Mouse (Mus musculus) myocyte (in vitro differentiated cells): Measurements from ENCODE around the gene Tlr7. TPM values are rescaled to one million over a fixed set of nuclear protein-coding genes. Genes with fewer than 3 reads are reported as not detected.

Experiments
- H3K27me3 ChIP-seq: one replicate; pipeline ENCODE4 v1.6.1; 2011; ENCODE audit not compliant: control insufficient read depth, insufficient read depth, insufficient read length
- H3K36me3 ChIP-seq: one replicate; pipeline ENCODE4 v1.6.1; 2011; ENCODE audit not compliant: control insufficient read depth, insufficient read depth
- H3K4me2 ChIP-seq: one replicate; pipeline ENCODE4 v1.6.1; 2011; ENCODE audit warnings: low read depth, control low read depth
- H3K4me3 ChIP-seq: one replicate; pipeline ENCODE4 v1.5.1; 2011; ENCODE audit warnings: mild to moderate bottlenecking, control low read depth, moderate library complexity
- H3K79me2 ChIP-seq: one replicate; pipeline ENCODE4 v1.6.1; 2011; ENCODE audit not compliant: control insufficient read depth, insufficient read depth
- H3ac ChIP-seq: one replicate; pipeline ENCODE4 v1.6.1; 2011; ENCODE audit not compliant: control insufficient read depth, insufficient read length
- CEBPB ChIP-seq: IDR thresholded peaks from 2 replicates; pipeline ENCODE4 v1.6.1; 2011; ENCODE audit warnings: mild to moderate bottlenecking, moderate library complexity; ENCODE audit not compliant: poor library complexity, insufficient read depth, severe bottlenecking
- E2F4 ChIP-seq: IDR thresholded peaks from one replicate; pipeline ENCODE4 v1.6.1; 2011; ENCODE audit warnings: mild to moderate bottlenecking, control low read depth, moderate library complexity; ENCODE audit not compliant: insufficient read depth
- MAX ChIP-seq: IDR thresholded peaks from one replicate; pipeline ENCODE4 v1.6.1; 2011; ENCODE audit warnings: low read depth, mild to moderate bottlenecking, control low read depth
- MYOD1 ChIP-seq, 3 experiments: IDR thresholded peaks; one replicate each; pipeline ENCODE4 v1.6.1; 2011; ENCODE audit warnings: control low read depth in 2 of 3, low read depth in 2 of 3, mild to moderate bottlenecking in 2 of 3, moderate library complexity in 1 of 3; ENCODE audit not compliant: insufficient read length in 2 of 3, control insufficient read depth in 1 of 3
- MYOG ChIP-seq, 3 experiments: IDR thresholded peaks; one replicate each; pipeline ENCODE4 v1.6.1; 2011; ENCODE audit warnings: control low read depth in 2 of 3, low read depth in 2 of 3, mild to moderate bottlenecking in 2 of 3; ENCODE audit not compliant: insufficient read length in 2 of 3, control insufficient read depth in 1 of 3, insufficient read depth in 1 of 3
- POLR2A ChIP-seq: IDR thresholded peaks from one replicate; pipeline ENCODE4 v1.6.1; 2011; ENCODE audit warnings: low read depth, mild to moderate bottlenecking, control low read depth, moderate library complexity; ENCODE audit not compliant: insufficient read length
- POLR2AphosphoS2 ChIP-seq: IDR thresholded peaks from one replicate; pipeline ENCODE4 v1.6.1; 2011; ENCODE audit warnings: low read depth, control low read depth; ENCODE audit not compliant: insufficient read length
- REST ChIP-seq: IDR thresholded peaks from one replicate; pipeline ENCODE4 v1.6.1; 2011; ENCODE audit warnings: mild to moderate bottlenecking, control low read depth, moderate library complexity; ENCODE audit not compliant: insufficient read depth, insufficient read length
- SRF ChIP-seq: IDR thresholded peaks from one replicate; pipeline ENCODE4 v1.6.1; 2011; ENCODE audit warnings: low read depth; ENCODE audit not compliant: control insufficient read depth, insufficient read length
- TCF12 ChIP-seq: IDR thresholded peaks from one replicate; pipeline ENCODE4 v1.6.1; 2011; ENCODE audit warnings: mild to moderate bottlenecking, control low read depth; ENCODE audit not compliant: poor library complexity, insufficient read depth, severe bottlenecking
- TCF3 ChIP-seq: IDR thresholded peaks from one replicate; pipeline ENCODE4 v1.6.1; 2011; ENCODE audit warnings: low read depth, control low read depth; ENCODE audit not compliant: insufficient read length
- USF1 ChIP-seq: IDR thresholded peaks from one replicate; pipeline ENCODE4 v1.6.1; 2011; ENCODE audit warnings: low read depth, mild to moderate bottlenecking, control low read depth, moderate library complexity
- polyA plus RNA-seq: library from polyadenylated mRNA; unstranded; fragments of >200 nt; fragmentation: generic; extraction: Trizol; gene quantifications from one replicate; pipeline ENCODE4 v1.2.1, GENCODE M21; 2012; ENCODE audit warnings: missing spikeins

The Tlr7 gene
- polyA plus RNA-seq, 1 experiment: not detected

- Histone ChIP-seq H3K79me2 (no peaks in the 10 kb centered on the region), H3K4me3 (no peak overlapping the region), H3K4me2 (no peak overlapping the region), H3ac (no peak overlapping the region), H3K27me3 (no peaks in the 10 kb centered on the region), H3K36me3 (no peaks in the 10 kb centered on the region)
- TF ChIP-seq POLR2AphosphoS2: no peak
- TF ChIP-seq USF1: no peak
- no peak for TF ChIP-seq E2F4
- TF ChIP-seq SRF: no peak
- no peak for TF ChIP-seq POLR2A
These were observed 7.6 kb upstream of the Tlr7 start for GRCm38 (mm10) chrX:167337990-167338389.

GRCm38 (mm10) chrX:167334571-167334970 is 4.2 kb upstream of the Tlr7 start:
- H3K4me2 ChIP-seq: no peak overlapping the region
- H3K79me2 ChIP-seq: no peaks in the 10 kb centered on the region
- H3ac ChIP-seq: no peak overlapping the region
- H3K36me3 ChIP-seq: no peaks in the 10 kb centered on the region
- no peaks in the 10 kb centered on the region for H3K27me3 ChIP-seq
- TF ChIP-seq MYOG (IDR thresholded peaks at IDR 0.05; ENCODE audit: control insufficient read depth in 1 of 3, insufficient read depth in 1 of 3, insufficient read length in 2 of 3, low read depth in 2 of 3) (no peak), SRF (no peak), TCF12 (no peak), MYOD1 (IDR thresholded peaks at IDR 0.05; ENCODE audit: control insufficient read depth in 1 of 3, insufficient read length in 2 of 3, low read depth in 2 of 3) (no peak), REST (no peak), MAX (no peak), POLR2AphosphoS2 (no peak)
- H3K4me3 ChIP-seq: no peak overlapping the region

GRCm38 (mm10) chrX:167332607-167333006 is 2.2 kb upstream of the Tlr7 start:
- TF ChIP-seq MAX: no peak
- no peak for TF ChIP-seq TCF12
- no peak for TF ChIP-seq MYOD1 (IDR thresholded peaks at IDR 0.05; ENCODE audit: control insufficient read depth in 1 of 3, insufficient read length in 2 of 3, low read depth in 2 of 3)
- no peak for TF ChIP-seq USF1
- no peak for TF ChIP-seq E2F4
- no peaks in the 10 kb centered on the region for H3K79me2 ChIP-seq
- no peaks in the 10 kb centered on the region for H3K36me3 ChIP-seq
- no peak overlapping the region for H3K4me3 ChIP-seq
- no peaks in the 10 kb centered on the region for H3K27me3 ChIP-seq
- H3ac ChIP-seq: no peak overlapping the region
- no peak overlapping the region for H3K4me2 ChIP-seq

GRCm38 (mm10) chrX:167330993-167331392 is 635 bp upstream of the Tlr7 start:
- no peaks in the 10 kb centered on the region for H3K36me3 ChIP-seq
- H3K4me3 ChIP-seq: no peak overlapping the region
- no peak overlapping the region for H3K4me2 ChIP-seq
- no peaks in the 10 kb centered on the region for H3K27me3 ChIP-seq
- H3ac ChIP-seq: no peak overlapping the region
- H3K79me2 ChIP-seq: no peaks in the 10 kb centered on the region
- no peak for TF ChIP-seq MAX
- TF ChIP-seq E2F4: no peak
- TF ChIP-seq POLR2A: no peak
- no peak for TF ChIP-seq TCF3
- no peak for TF ChIP-seq TCF12
- TF ChIP-seq CEBPB: no peak
- TF ChIP-seq POLR2AphosphoS2: no peak
- TF ChIP-seq REST: no peak
- TF ChIP-seq MYOD1 (IDR thresholded peaks at IDR 0.05; ENCODE audit: control insufficient read depth in 1 of 3, insufficient read length in 2 of 3, low read depth in 2 of 3): no peak
- TF ChIP-seq SRF: no peak
- no peak for TF ChIP-seq MYOG (IDR thresholded peaks at IDR 0.05; ENCODE audit: control insufficient read depth in 1 of 3, insufficient read depth in 1 of 3, insufficient read length in 2 of 3, low read depth in 2 of 3)

- Histone ChIP-seq H3ac (no peak overlapping the region), H3K79me2 (no peaks in the 10 kb centered on the region), H3K4me3 (no peak overlapping the region), H3K27me3 (no peaks in the 10 kb centered on the region), H3K4me2 (no peak overlapping the region), H3K36me3 (no peaks in the 10 kb centered on the region)
- no peak for TF ChIP-seq TCF3
- TF ChIP-seq MAX: no peak
- TF ChIP-seq REST: no peak
- TF ChIP-seq MYOG (IDR thresholded peaks at IDR 0.05; ENCODE audit: control insufficient read depth in 1 of 3, insufficient read depth in 1 of 3, insufficient read length in 2 of 3, low read depth in 2 of 3): no peak
- no peak for TF ChIP-seq POLR2A
- TF ChIP-seq POLR2AphosphoS2: no peak
- TF ChIP-seq SRF: no peak
- no peak for TF ChIP-seq USF1
- no peak for TF ChIP-seq E2F4
- TF ChIP-seq MYOD1 (IDR thresholded peaks at IDR 0.05; ENCODE audit: control insufficient read depth in 1 of 3, insufficient read length in 2 of 3, low read depth in 2 of 3): no peak
- TF ChIP-seq TCF12: no peak
- no peak for TF ChIP-seq CEBPB
These were observed 738 bp downstream of the Tlr7 start for GRCm38 (mm10) chrX:167329620-167330019.
